29 mouse cellular contexts compared by ENCODE assay signal in the genomic region with DNA sequence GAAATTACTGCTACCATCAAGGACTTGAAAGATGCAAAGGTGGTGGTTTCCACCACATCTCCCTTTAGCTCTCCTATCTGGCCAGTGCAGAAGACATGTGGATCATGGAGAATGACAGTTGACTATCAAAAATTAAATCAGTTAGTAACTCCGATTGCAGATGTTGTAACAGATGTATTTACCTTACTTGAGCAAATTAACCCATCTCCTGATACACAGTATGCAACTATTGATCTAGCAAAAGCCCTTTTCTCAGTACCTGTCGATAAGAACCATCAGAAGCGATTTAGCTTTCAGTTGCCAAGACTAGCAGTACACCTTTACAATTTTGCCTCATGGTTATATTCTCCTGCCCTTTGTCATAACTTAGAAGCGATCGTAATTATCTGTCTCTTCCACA. TPM values are rescaled to one million over a fixed set of nuclear protein-coding genes. Genes with fewer than 3 reads are reported as not detected.
"Had no signal": no experiment of that assay in that cellular context is flagged by ENCODE, and none has a peak within 500 bp of the region (broad histone marks: within the 10 kb centered on the region; RNA-seq: fewer than 3 reads in every experiment).

No protein-coding gene starts in this region.

- H3K9me3 ChIP-seq: embryonic facial prominence, embryonic 10.5 days; embryonic facial prominence, embryonic 13.5 days; embryonic facial prominence, embryonic 15.5 days; forebrain, embryonic 10.5 days; forebrain, embryonic 12.5 days; forebrain, embryonic 13.5 days; forebrain, embryonic 15.5 days had no signal

- H3K36me3 ChIP-seq: embryonic facial prominence, embryonic 10.5 days; embryonic facial prominence, embryonic 12.5 days; embryonic facial prominence, embryonic 13.5 days; embryonic facial prominence, embryonic 15.5 days; forebrain, embryonic 10.5 days; forebrain, embryonic 12.5 days; forebrain, embryonic 15.5 days had no signal

- H3K4me3 ChIP-seq: embryonic facial prominence, embryonic 10.5 days; embryonic facial prominence, embryonic 12.5 days; embryonic facial prominence, embryonic 13.5 days; embryonic facial prominence, embryonic 15.5 days; erythroblast, embryonic 14.5 days; forebrain, embryonic 10.5 days; forebrain, embryonic 12.5 days; forebrain, embryonic 13.5 days; forebrain, embryonic 15.5 days; gastrocnemius, adult 2 months; heart, adult 2 months had no signal

- DNase-seq: cerebellum, adult 2 months; cerebellum, adult 8-10 months; cerebellum, adult 9-10 months; cerebellum, adult 9-11 months; cerebellum, postnatal 10 days; cerebellum, postnatal 14 days; cerebellum, postnatal 25 days; cerebellum, postnatal 36 days; embryo, embryonic 11 days; forebrain, postnatal 0 days; gastrocnemius, adult 2 months; gastrocnemius, postnatal 10 days; gastrocnemius, postnatal 14 days; gastrocnemius, postnatal 25 days; gastrocnemius, postnatal 36 days; heart, adult 11 months; heart, adult 18-20 months; heart, adult 2 months had no signal

- ATAC-seq: forebrain, embryonic 13.5 days; forebrain, embryonic 14.5 days; forebrain, embryonic 15.5 days; forebrain, embryonic 16.5 days; forebrain, postnatal 0 days had no signal

- H3K9ac ChIP-seq: embryonic facial prominence, embryonic 12.5 days; embryonic facial prominence, embryonic 13.5 days; embryonic facial prominence, embryonic 15.5 days; forebrain, embryonic 12.5 days; forebrain, embryonic 13.5 days; forebrain, embryonic 15.5 days; forebrain, postnatal 0 days had no signal

- H3K27ac ChIP-seq: embryonic facial prominence, embryonic 10.5 days; embryonic facial prominence, embryonic 12.5 days; embryonic facial prominence, embryonic 13.5 days; embryonic facial prominence, embryonic 15.5 days; forebrain, embryonic 10.5 days; forebrain, embryonic 12.5 days; forebrain, embryonic 13.5 days; forebrain, embryonic 15.5 days; gastrocnemius, adult 2 months; heart, adult 2 months had no signal

- H3K4me2 ChIP-seq: embryonic facial prominence, embryonic 12.5 days; embryonic facial prominence, embryonic 13.5 days; embryonic facial prominence, embryonic 15.5 days; forebrain, embryonic 12.5 days; forebrain, embryonic 13.5 days; forebrain, embryonic 15.5 days had no signal

- H3K4me1 ChIP-seq: embryonic facial prominence, embryonic 10.5 days; embryonic facial prominence, embryonic 12.5 days; embryonic facial prominence, embryonic 13.5 days; embryonic facial prominence, embryonic 15.5 days; forebrain, embryonic 10.5 days; forebrain, embryonic 12.5 days; forebrain, embryonic 13.5 days; forebrain, embryonic 15.5 days had no signal

- H3K27me3 ChIP-seq: embryonic facial prominence, embryonic 12.5 days; embryonic facial prominence, embryonic 13.5 days; embryonic facial prominence, embryonic 15.5 days; forebrain, embryonic 12.5 days; forebrain, embryonic 13.5 days; forebrain, embryonic 15.5 days had no signal

RNA-seq across cellular contexts. Expression of a gene that starts 25.8 kb away (rescaled TPM):
- total RNA-seq: forebrain, postnatal 0 days had no signal
